Mouse (Mus musculus) retina, embryonic 14.5 days (tissue): Measurements from ENCODE around the gene Ankrd54.
"Not testable (repeated sequence)": the region's sequence is repeated elsewhere in the genome, so short reads cannot be mapped to it uniquely, and the experiment has no call there.

Experiments used
- DNase-seq: peaks from one replicate; pipeline ENCODE4 v3.0.0-alpha.2; 2015; ENCODE audit warnings: low spot score

Gene Ankrd54

GRCm38 (mm10) chr15:79042721-79043491 is 19.8 kb downstream of the Ankrd54 start:
- peak; percentile 49 for DNase-seq

- no peak for DNase-seq
Observed at GRCm38 (mm10) chr15:79041585-79041984, 21.1 kb downstream of the Ankrd54 start, which contains the start of gene Galr3. Gene Galr3 (plus strand): TSS chr15:79041885.

GRCm38 (mm10) chr15:79040501-79041416 is 21.9 kb downstream of the Ankrd54 start:
- DNase-seq, result peak; percentile 52

- peak; percentile 83 for DNase-seq
Observed at GRCm38 (mm10) chr15:79038853-79039252, 23.8 kb downstream of the Ankrd54 start.

GRCm38 (mm10) chr15:79038331-79038730 is 24.4 kb downstream of the Ankrd54 start:
- DNase-seq, result no peak

- DNase-seq, result peak; percentile 91
Observed at GRCm38 (mm10) chr15:79037913-79038328, 24.8 kb downstream of the Ankrd54 start.

GRCm38 (mm10) chr15:79031908-79032307 is 30.8 kb downstream of the Ankrd54 start:
- not testable (repeated sequence) for DNase-seq

- peak; percentile 94 for DNase-seq
Observed at GRCm38 (mm10) chr15:79030551-79031435, 31.9 kb downstream of the Ankrd54 start.

- DNase-seq, result peak; percentile 53
Observed at GRCm38 (mm10) chr15:79029519-79030241, 33.0 kb downstream of the Ankrd54 start.

GRCm38 (mm10) chr15:79028823-79029484 is 33.7 kb downstream of the Ankrd54 start:
- no peak for DNase-seq

GRCm38 (mm10) chr15:79028237-79028738 is 34.4 kb downstream of the Ankrd54 start, which contains the start of gene H1f0:
Gene H1f0 (plus strand): TSS chr15:79028450.
- DNase-seq, result peak; percentile 96

- DNase-seq, result peak; percentile 30
Observed at GRCm38 (mm10) chr15:79027291-79028205, 35.1 kb downstream of the Ankrd54 start.

GRCm38 (mm10) chr15:79026511-79027290 is 36.0 kb downstream of the Ankrd54 start:
- no peak for DNase-seq

- DNase-seq, result peak; percentile 37
Observed at GRCm38 (mm10) chr15:79025687-79026308, 36.9 kb downstream of the Ankrd54 start.

- no peak for DNase-seq
Observed at GRCm38 (mm10) chr15:79023366-79023765, 39.3 kb downstream of the Ankrd54 start.

GRCm38 (mm10) chr15:79022671-79023230 is 39.9 kb downstream of the Ankrd54 start:
- DNase-seq, result no peak

GRCm38 (mm10) chr15:79018886-79019285 is 43.8 kb downstream of the Ankrd54 start:
- peak; percentile 75 for DNase-seq
